Mouse (Mus musculus) hindbrain, embryonic 13.5 days (tissue): ENCODE measurements at regions not wholly inside any gene's neighbourhood (a gene's known extent, or its start where the extent isn't known, plus 50 kb on each side); places are given as distances from the start of the nearest gene placed in this dataset.

Experiments
- ATAC-seq: fragments of 200-750 bp; cut with Nextera tagmentation; 2 replicates; pipeline ENCODE4 v1.8.0; 2017; ENCODE audit warnings: moderate TSS enrichment; ENCODE audit not compliant: low FRiP score
- H3K27ac ChIP-seq: fragments of 300-500 bp; sonication (generic); 2 replicates; pipeline ENCODE4 v1.5.1; 2015; ENCODE audit warnings: inconsistent platforms, mild to moderate bottlenecking, moderate library complexity
- H3K27me3 ChIP-seq: fragments of 300-500 bp; sonication (generic); 2 replicates; pipeline ENCODE4 v1.6.1; 2015; ENCODE audit warnings: mild to moderate bottlenecking, inconsistent platforms
- H3K36me3 ChIP-seq: fragments of 300-500 bp; sonication (generic); 2 replicates; pipeline ENCODE4 v1.6.1; 2015; ENCODE audit warnings: mild to moderate bottlenecking, inconsistent platforms
- H3K4me1 ChIP-seq: fragments of 300-500 bp; sonication (generic); replicated peaks from 2 replicates; pipeline ENCODE4 v1.6.1; 2015; ENCODE audit warnings: inconsistent platforms
- H3K4me2 ChIP-seq: fragments of 300-500 bp; sonication (generic); 2 replicates; pipeline ENCODE4 v1.6.1; 2015; ENCODE audit warnings: inconsistent platforms, mild to moderate bottlenecking, moderate library complexity
- H3K4me3 ChIP-seq: fragments of 300-500 bp; sonication (generic); 2 replicates; pipeline ENCODE4 v1.5.1; 2015; ENCODE audit warnings: mild to moderate bottlenecking, inconsistent platforms
- H3K9ac ChIP-seq: fragments of 300-500 bp; sonication (generic); 2 replicates; pipeline ENCODE4 v1.6.1; 2015; ENCODE audit warnings: mild to moderate bottlenecking, inconsistent platforms
- H3K9me3 ChIP-seq: fragments of 300-500 bp; sonication (generic); 2 replicates; pipeline ENCODE4 v1.6.1; 2016; ENCODE audit warnings: inconsistent platforms
- WGBS: fragments of 180-500 bp; shearing (Covaris S2); methylation state at CpG from one replicate; pipeline ENCODE4 v1.1.7; 2015; 5-methylcytosine and 5-hydroxymethylcytosine counted together

DNA sequence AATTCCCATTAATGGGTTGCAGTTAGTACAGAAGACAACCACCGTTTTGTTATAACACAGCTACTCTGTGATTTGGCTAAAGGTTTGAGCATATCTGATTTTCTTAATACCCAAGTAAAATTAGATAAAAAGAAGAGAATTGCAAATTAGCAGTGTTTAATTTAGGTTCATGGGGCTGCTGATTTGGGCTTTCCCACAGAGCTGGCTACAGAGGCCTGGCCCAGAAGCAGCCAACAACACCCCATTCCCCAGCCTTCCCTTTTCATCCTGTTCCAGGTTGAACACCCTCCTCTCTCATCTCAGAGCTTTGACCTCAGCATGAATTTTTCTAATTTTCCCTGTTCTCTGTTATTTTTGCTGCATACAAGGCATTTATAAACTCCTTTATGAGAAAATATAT lies 260.3 kb upstream of the Negr1 start:
- Histone ChIP-seq H3K4me1 (peaks cover 11% of the 10 kb centered on the region), H3K27me3 (no peaks in the 10 kb centered on the region), H3K4me2 (no peak overlapping the region), H3K27ac (no peak overlapping the region), H3K9me3 (no peaks in the 10 kb centered on the region), H3K9ac (no peak overlapping the region), H3K36me3 (no peaks in the 10 kb centered on the region), H3K4me3 (no peak overlapping the region)
- no peak for ATAC-seq
- 63% methylated on average over 1 of the region's 1 CpGs for whole genome bisulfite sequencing

DNA sequence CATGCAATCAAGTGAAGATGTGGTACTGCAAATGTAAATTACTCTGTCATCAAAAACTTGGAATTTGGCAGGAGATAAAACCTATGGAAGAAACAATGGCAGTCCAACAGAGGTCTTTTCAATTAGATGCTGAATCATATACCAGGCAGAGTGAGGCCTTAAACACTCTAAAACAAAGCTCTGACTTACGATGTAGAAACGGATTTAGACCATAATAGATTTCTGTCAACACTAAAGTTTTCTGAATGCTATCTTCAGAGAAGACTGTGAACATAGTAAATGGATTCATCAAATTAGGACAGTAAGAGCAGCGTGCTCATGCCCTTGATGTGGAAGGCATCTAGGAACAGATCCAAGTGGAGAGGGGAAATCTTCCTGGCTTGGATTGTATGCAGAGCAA lies 259.8 kb upstream of the Negr1 start:
- Histone ChIP-seq H3K4me1 (peaks cover 11% of the 10 kb centered on the region), H3K9ac (no peak overlapping the region), H3K4me3 (no peak overlapping the region), H3K9me3 (no peaks in the 10 kb centered on the region), H3K4me2 (no peak overlapping the region), H3K36me3 (no peaks in the 10 kb centered on the region), H3K27me3 (no peaks in the 10 kb centered on the region), H3K27ac (no peak overlapping the region)
- WGBS: 80% methylated on average over 3 of the region's 3 CpGs
- no peak for ATAC-seq

- Histone ChIP-seq H3K27ac (no peak overlapping the region), H3K4me2 (no peak overlapping the region), H3K9ac (no peak overlapping the region), H3K9me3 (no peaks in the 10 kb centered on the region), H3K36me3 (no peaks in the 10 kb centered on the region), H3K27me3 (no peaks in the 10 kb centered on the region), H3K4me1 (peaks cover 11% of the 10 kb centered on the region), H3K4me3 (no peak overlapping the region)
- no peak for ATAC-seq
- WGBS: 20% methylated on average over 4 of the region's 4 CpGs
Observed at GRCm38 (mm10) chr3:156304174-156304573, 257.4 kb upstream of the Negr1 start.

- no peak for ATAC-seq
- H3K27me3 ChIP-seq: no peaks in the 10 kb centered on the region
- no peak overlapping the region; the same call in 1 of the 2 replicates for H3K9ac ChIP-seq
- H3K27ac ChIP-seq: 0 out of 2 replicates have a peak overlapping the region, but pooled peaks have one; percentile 40
- no peak overlapping the region for H3K4me2 ChIP-seq
- H3K36me3 ChIP-seq: no peaks in the 10 kb centered on the region
- no peaks in the 10 kb centered on the region for H3K9me3 ChIP-seq
- H3K4me1 ChIP-seq: peaks cover 11% of the 10 kb centered on the region
- H3K4me3 ChIP-seq: no peak overlapping the region
Observed at GRCm38 (mm10) chr3:156305064-156305463, 256.5 kb upstream of the Negr1 start.

- WGBS: 76% methylated on average over 6 of the region's 6 CpGs
- Histone ChIP-seq H3K4me2 (no peak overlapping the region), H3K9me3 (no peaks in the 10 kb centered on the region), H3K9ac (no peak overlapping the region), H3K27ac (no peak overlapping the region), H3K4me3 (no peak overlapping the region), H3K27me3 (no peaks in the 10 kb centered on the region), H3K36me3 (no peaks in the 10 kb centered on the region), H3K4me1 (no peaks in the 10 kb centered on the region)
- no peak for ATAC-seq
Observed at GRCm38 (mm10) chr3:156335033-156335793, 226.4 kb upstream of the Negr1 start.

DNA sequence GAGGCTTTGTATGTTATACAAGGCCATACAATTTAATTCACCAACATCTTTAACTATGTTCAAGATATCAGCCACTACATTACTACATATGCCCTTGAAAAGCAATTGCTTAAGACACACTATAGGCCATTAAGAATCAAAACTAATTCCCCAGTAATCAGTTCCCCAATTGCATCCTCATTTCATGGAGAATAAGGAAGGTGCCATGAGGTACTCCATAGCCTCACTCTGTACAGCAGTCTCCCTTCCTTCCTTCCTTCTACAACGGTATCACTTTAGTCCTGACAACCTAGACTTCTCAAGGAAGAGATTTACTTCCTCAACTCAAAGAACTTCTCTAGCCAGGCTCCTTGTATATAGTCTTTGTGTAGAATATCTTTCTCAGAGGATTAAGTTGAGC lies 220.1 kb upstream of the Negr1 start:
- H3K9ac ChIP-seq: no peak overlapping the region
- H3K4me3 ChIP-seq: no peak overlapping the region
- H3K9me3 ChIP-seq: no peaks in the 10 kb centered on the region
- WGBS: 95% methylated on average over 1 of the region's 1 CpGs
- H3K36me3 ChIP-seq: no peaks in the 10 kb centered on the region
- H3K27ac ChIP-seq: no peak overlapping the region
- H3K4me2 ChIP-seq: no peak overlapping the region
- no peaks in the 10 kb centered on the region for H3K27me3 ChIP-seq
- ATAC-seq: no peak
- H3K4me1 ChIP-seq: no peaks in the 10 kb centered on the region

- no peak for ATAC-seq
- 62% methylated on average over 4 of the region's 4 CpGs for WGBS
Observed at GRCm38 (mm10) chr3:156351727-156352126, 209.9 kb upstream of the Negr1 start.

DNA sequence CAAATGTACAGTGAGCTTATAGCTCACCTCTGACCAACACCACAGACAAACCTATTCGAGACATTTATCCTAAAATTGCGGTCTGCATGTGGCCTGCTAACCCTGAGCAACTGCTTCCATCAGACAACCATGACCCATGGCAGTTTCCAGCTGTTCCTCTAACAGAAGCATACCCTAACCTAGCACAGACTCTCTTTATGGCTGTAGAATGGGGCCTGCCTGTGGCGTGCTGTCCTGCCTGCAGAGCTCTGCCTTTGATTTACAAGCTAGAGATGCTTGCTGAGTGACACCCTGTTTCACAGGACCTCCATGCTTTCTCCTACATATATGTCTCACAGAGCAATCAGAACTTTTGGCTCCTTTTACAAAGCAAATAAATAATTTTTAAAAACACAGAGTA lies 208.2 kb upstream of the Negr1 start:
- no peak overlapping the region for H3K4me2 ChIP-seq
- ATAC-seq: no peak
- 55% methylated on average over 3 of the region's 3 CpGs for WGBS

More at GRCm38 (mm10) chr3:156351727-156352126, 209.9 kb upstream of the Negr1 start:
- H3K36me3 ChIP-seq: no peaks in the 10 kb centered on the region
- H3K4me2 ChIP-seq: no peak overlapping the region
- no peak overlapping the region for H3K27ac ChIP-seq
- H3K27me3 ChIP-seq: no peaks in the 10 kb centered on the region
- no peaks in the 10 kb centered on the region for H3K9me3 ChIP-seq
- H3K4me3 ChIP-seq: no peak overlapping the region
- H3K9ac ChIP-seq: no peak overlapping the region
- 0 out of 2 replicates have a peak, but pooled peaks cover 3% of the 10 kb centered on the region for H3K4me1 ChIP-seq

DNA sequence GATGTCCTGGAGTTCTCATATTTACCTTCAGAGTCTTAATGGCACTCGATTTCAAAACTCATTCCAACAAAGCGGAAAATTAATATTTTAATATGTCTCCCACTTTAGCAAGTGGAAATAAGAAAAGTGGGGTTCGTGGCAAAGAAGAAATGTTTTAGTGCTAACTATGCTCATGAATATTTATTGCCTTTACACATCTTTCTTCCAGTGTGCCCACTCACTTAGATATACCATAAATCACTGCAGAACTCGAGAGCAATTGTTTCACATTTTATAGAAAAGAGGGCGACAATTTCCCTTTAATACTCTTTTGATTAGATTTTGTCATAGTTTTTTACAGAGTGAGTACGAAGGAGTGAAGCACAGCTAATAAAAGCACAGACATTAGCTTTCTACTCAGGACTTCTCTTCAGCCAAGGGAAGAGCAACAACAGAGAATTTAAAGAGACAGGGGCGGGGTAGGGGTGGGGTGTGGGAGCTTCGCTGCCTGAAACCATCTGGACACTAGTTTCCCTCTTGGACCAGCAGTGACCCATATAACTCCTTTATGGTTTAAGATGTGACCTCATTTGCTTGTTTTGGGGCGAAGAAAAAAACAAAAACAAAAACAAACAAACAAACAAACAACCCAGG lies 207.6 kb upstream of the Negr1 start:
- H3K4me3 ChIP-seq: no peak overlapping the region
- 54% methylated on average over 9 of the region's 9 CpGs for WGBS
- H3K36me3 ChIP-seq: no peaks in the 10 kb centered on the region
- H3K9me3 ChIP-seq: no peaks in the 10 kb centered on the region
- ATAC-seq: no peak
- H3K4me1 ChIP-seq: 0 out of 2 replicates have a peak, but pooled peaks cover 3% of the 10 kb centered on the region
- no peak overlapping the region for H3K9ac ChIP-seq
- H3K27ac ChIP-seq: no peak overlapping the region
- no peaks in the 10 kb centered on the region for H3K27me3 ChIP-seq
- no peak overlapping the region for H3K4me2 ChIP-seq

More for the DNA sequence above, 208.2 kb upstream of the Negr1 start:
- H3K9me3 ChIP-seq: no peaks in the 10 kb centered on the region
- H3K27ac ChIP-seq: no peak overlapping the region
- H3K4me3 ChIP-seq: no peak overlapping the region
- H3K4me1 ChIP-seq: 0 out of 2 replicates have a peak, but pooled peaks cover 3% of the 10 kb centered on the region
- H3K36me3 ChIP-seq: no peaks in the 10 kb centered on the region
- H3K9ac ChIP-seq: no peak overlapping the region
- no peaks in the 10 kb centered on the region for H3K27me3 ChIP-seq

GRCm38 (mm10) chr3:156368669-156369343 lies 192.8 kb upstream of the Negr1 start:
- no peak overlapping the region for H3K4me2 ChIP-seq
- WGBS: 85% methylated on average over 3 of the region's 3 CpGs
- H3K4me1 ChIP-seq: no peaks in the 10 kb centered on the region
- no peaks in the 10 kb centered on the region for H3K27me3 ChIP-seq
- H3K9me3 ChIP-seq: no peaks in the 10 kb centered on the region
- no peak overlapping the region for H3K27ac ChIP-seq
- H3K4me3 ChIP-seq: no peak overlapping the region
- H3K36me3 ChIP-seq: no peaks in the 10 kb centered on the region
- ATAC-seq: no peak
- H3K9ac ChIP-seq: no peak overlapping the region

DNA sequence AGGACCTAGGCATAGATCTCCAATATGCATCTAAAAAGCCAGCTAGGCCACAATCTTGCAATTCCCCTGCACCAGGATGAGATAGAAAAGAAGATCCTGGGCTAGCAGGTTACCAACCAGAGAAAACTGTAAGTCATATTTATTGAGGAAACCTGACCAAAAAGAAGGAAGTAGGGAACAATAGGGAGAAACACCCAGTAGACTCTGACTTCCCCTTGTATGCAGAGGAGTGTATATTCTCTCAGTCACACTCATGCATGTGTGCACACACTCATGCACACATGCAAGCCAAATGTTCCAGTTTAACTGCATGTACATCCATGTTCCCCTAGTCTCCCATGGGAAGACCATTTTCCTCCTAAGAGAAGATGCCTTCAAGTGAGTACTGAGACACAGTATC lies 184.9 kb upstream of the Negr1 start:
- H3K4me2 ChIP-seq: no peak overlapping the region
- no peaks in the 10 kb centered on the region for H3K36me3 ChIP-seq
- no peak for ATAC-seq
- H3K9me3 ChIP-seq: no peaks in the 10 kb centered on the region
- no peak overlapping the region for H3K27ac ChIP-seq
- no peak overlapping the region for H3K9ac ChIP-seq
- no peaks in the 10 kb centered on the region for H3K27me3 ChIP-seq
- no peaks in the 10 kb centered on the region for H3K4me1 ChIP-seq
- no peak overlapping the region for H3K4me3 ChIP-seq

GRCm38 (mm10) chr3:156382919-156383318 lies 178.7 kb upstream of the Negr1 start:
- H3K4me3 ChIP-seq: no peak overlapping the region
- H3K9me3 ChIP-seq: no peaks in the 10 kb centered on the region

More at GRCm38 (mm10) chr3:156382919-156383318, 178.7 kb upstream of the Negr1 start:
- H3K4me1 ChIP-seq: no peaks in the 10 kb centered on the region
- H3K36me3 ChIP-seq: no peaks in the 10 kb centered on the region
- no peak overlapping the region for H3K9ac ChIP-seq
- no peak overlapping the region for H3K4me2 ChIP-seq
- H3K27me3 ChIP-seq: no peaks in the 10 kb centered on the region
- no peak for ATAC-seq
- no peak overlapping the region for H3K27ac ChIP-seq
